Mouse (Mus musculus) lung, postnatal 0 days (tissue): ENCODE measurements around the gene Epo. TPM values are rescaled to one million over a fixed set of nuclear protein-coding genes. Genes with fewer than 3 reads are reported as not detected.
A peak's percentile ranks its signal among the peaks of the same experiment; 100 is the strongest.

ENCODE experiments used
- ATAC-seq: fragments of 200-750 bp; cut with Nextera tagmentation; 2 replicates; pipeline ENCODE4 v1.8.0; 2017; ENCODE audit warnings: moderate library complexity
- DNase-seq: peaks from one replicate; pipeline ENCODE4 v3.0.0-alpha.2; 2016; ENCODE audit warnings: low spot score
- H3K27ac ChIP-seq: fragments of 300-500 bp; sonication (generic); 2 replicates; pipeline ENCODE4 v1.5.1; 2014; ENCODE audit warnings: antibody characterized with exemption, mild to moderate bottlenecking, low read length, mixed read lengths
- H3K27me3 ChIP-seq: fragments of 300-500 bp; sonication (generic); replicated peaks from 2 replicates; pipeline ENCODE4 v1.6.1; 2014; ENCODE audit warnings: low read length, mixed read lengths; ENCODE audit not compliant: insufficient read depth
- H3K36me3 ChIP-seq: fragments of 300-500 bp; sonication (generic); 2 replicates; pipeline ENCODE4 v1.6.1; 2014; ENCODE audit warnings: low read length, mixed read lengths; ENCODE audit not compliant: insufficient read depth
- H3K4me1 ChIP-seq: fragments of 300-500 bp; sonication (generic); 2 replicates; pipeline ENCODE4 v1.6.1; 2014; ENCODE audit warnings: antibody characterized with exemption, low read depth, low read length, mixed read lengths; ENCODE audit not compliant: insufficient read depth
- H3K4me2 ChIP-seq: fragments of 300-500 bp; sonication (generic); replicated peaks from 2 replicates; pipeline ENCODE4 v1.6.1; 2014; ENCODE audit warnings: low read depth, mild to moderate bottlenecking, low read length, moderate library complexity, mixed read lengths
- H3K4me3 ChIP-seq: fragments of 300-500 bp; sonication (generic); 2 replicates; pipeline ENCODE4 v1.5.1; 2014; ENCODE audit warnings: low read depth, low read length
- H3K9ac ChIP-seq: fragments of 300-500 bp; sonication (generic); replicated peaks from 2 replicates; pipeline ENCODE4 v1.6.1; 2014; ENCODE audit warnings: low read depth, mild to moderate bottlenecking
- H3K9me3 ChIP-seq: fragments of 300-500 bp; sonication (generic); 2 replicates; pipeline ENCODE4 v1.6.1; 2016; ENCODE audit warnings: low read length, mixed read lengths
- CTCF ChIP-seq: IDR thresholded peaks from 2 replicates; pipeline ENCODE4 v1.5.1; 2016; ENCODE audit warnings: antibody characterized with exemption, mild to moderate bottlenecking
- EP300 ChIP-seq: IDR thresholded peaks from 2 replicates; pipeline ENCODE4 v1.6.1; 2016; ENCODE audit warnings: antibody characterized with exemption, mild to moderate bottlenecking, control low read depth
- WGBS: fragments of 180-500 bp; shearing (Covaris S2); extraction: QIAGEN DNeasy Blood & Tissue Kit; methylation state at CpG from one replicate; pipeline ENCODE4 v1.1.7; 2014; 5-methylcytosine and 5-hydroxymethylcytosine counted together
- polyA plus RNA-seq: library from polyadenylated mRNA; unstranded; fragments of >200 nt; fragmentation: Nextera tagmentation; extraction: Ambion mirVana; gene quantifications from 2 replicates; pipeline ENCODE4 v1.2.1, GENCODE M21; 2015

Epo gene
- polyA plus RNA-seq, 1 experiment from 2014 or later, result not detected

- TF ChIP-seq EP300 (no peak), CTCF (no peak)
- H3K9ac ChIP-seq, result peak overlapping the region; percentile 92
- WGBS, result 3% methylated on average over 13 of the region's 52 CpGs
- H3K4me1 ChIP-seq, result peaks cover 9% of the 10 kb centered on the region
- peak overlapping the region; percentile 99 for H3K4me3 ChIP-seq
- peak; percentile 81 for DNase-seq
- H3K36me3 ChIP-seq, result no peaks in the 10 kb centered on the region
- no peaks in the 10 kb centered on the region for H3K27me3 ChIP-seq
- H3K9me3 ChIP-seq, result no peaks in the 10 kb centered on the region
- ATAC-seq, result peak; percentile 89
- peak overlapping the region; percentile 88 for H3K4me2 ChIP-seq
- peak overlapping the region; percentile 87 for H3K27ac ChIP-seq
Measured at GRCm38 (mm10) chr5:137510014-137510501, 23.0 kb downstream of the Epo start.

DNA sequence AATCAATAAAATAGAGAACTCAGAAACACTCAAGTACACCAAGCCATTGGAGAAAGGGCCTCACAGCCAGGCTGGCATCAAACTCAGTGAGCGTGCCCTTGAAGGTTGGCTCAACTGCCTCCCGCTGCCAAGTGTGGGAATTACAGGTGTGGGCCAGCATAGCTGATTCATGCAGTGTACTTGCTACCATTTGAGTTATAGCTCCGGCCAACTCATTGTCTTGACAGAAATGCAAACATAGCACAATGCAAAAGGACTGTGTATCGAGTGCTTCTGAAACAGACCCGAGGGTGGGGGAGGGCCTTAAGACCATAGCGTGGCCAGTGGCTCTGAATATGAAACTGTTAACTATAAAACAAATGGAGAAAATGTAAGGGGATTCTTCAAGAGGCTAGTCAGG, 29.0 kb downstream of the Epo start:
- Histone ChIP-seq H3K4me1 (peaks cover 7% of the 10 kb centered on the region; the same call in 1 of the 2 replicates), H3K4me3 (no peak overlapping the region), H3K27ac (no peak overlapping the region), H3K9ac (no peak overlapping the region), H3K9me3 (no peaks in the 10 kb centered on the region), H3K36me3 (no peaks in the 10 kb centered on the region), H3K4me2 (no peak overlapping the region), H3K27me3 (no peaks in the 10 kb centered on the region)
- no peak for ATAC-seq
- DNase-seq, result no peak
- 71% methylated on average over 6 of the region's 6 CpGs for WGBS
- TF ChIP-seq CTCF (peak; percentile 41; the same call in 1 of the 2 replicates), EP300 (no peak)

- WGBS, result under 1% methylated on average over 30 of the region's 30 CpGs
- Histone ChIP-seq H3K36me3 (no peaks in the 10 kb centered on the region), H3K9ac (0 out of 2 replicates have a peak overlapping the region, but pooled peaks have one; percentile 10), H3K4me2 (peak overlapping the region; percentile 49), H3K27me3 (no peaks in the 10 kb centered on the region), H3K4me3 (peak overlapping the region; percentile 72), H3K9me3 (no peaks in the 10 kb centered on the region), H3K4me1 (peaks cover 7% of the 10 kb centered on the region; the same call in 1 of the 2 replicates), H3K27ac (peak overlapping the region; percentile 96)
- DNase-seq, result peak; percentile 98
- ATAC-seq, result peak; percentile 88
- TF ChIP-seq CTCF (peak; percentile 99), EP300 (no peak)
Measured at GRCm38 (mm10) chr5:137502667-137503110, 30.4 kb downstream of the Epo start.

GRCm38 (mm10) chr5:137501709-137502666, 31.1 kb downstream of the Epo start, which contains the start of gene Pop7:
Pop7 (minus strand) TSS chr5:137502518.
- no peaks in the 10 kb centered on the region for H3K36me3 ChIP-seq
- H3K4me2 ChIP-seq, result peak within 1 kb of the TSS; percentile 57
- peak within 1 kb of the TSS; percentile 72 for H3K4me3 ChIP-seq
- DNase-seq (peak; percentile 99), ATAC-seq (peak; percentile 96)
- peak; percentile 85 for TF ChIP-seq EP300
- peak; percentile 78 for TF ChIP-seq CTCF
- H3K27me3 ChIP-seq, result no peaks in the 10 kb centered on the region
- WGBS, result 2% methylated on average over 62 of the region's 64 CpGs
- H3K9me3 ChIP-seq, result no peaks in the 10 kb centered on the region
- H3K27ac ChIP-seq, result peak within 1 kb of the TSS; percentile 96
- H3K4me1 ChIP-seq, result peaks cover 7% of the 10 kb centered on the region; the same call in 1 of the 2 replicates
- peak within 1 kb of the TSS; percentile 62 for H3K9ac ChIP-seq

GRCm38 (mm10) chr5:137500186-137500585, 32.9 kb downstream of the Epo start:
- 86% methylated on average over 7 of the region's 7 CpGs for WGBS
- Histone ChIP-seq H3K36me3 (no peaks in the 10 kb centered on the region), H3K4me2 (no peak overlapping the region), H3K27ac (no peak overlapping the region), H3K4me3 (no peak overlapping the region), H3K4me1 (peaks cover 7% of the 10 kb centered on the region; the same call in 1 of the 2 replicates), H3K9me3 (no peaks in the 10 kb centered on the region), H3K9ac (no peak overlapping the region), H3K27me3 (no peaks in the 10 kb centered on the region)
- ATAC-seq (no peak), DNase-seq (no peak)
- TF ChIP-seq CTCF, result no peak
- no peak for TF ChIP-seq EP300

DNA sequence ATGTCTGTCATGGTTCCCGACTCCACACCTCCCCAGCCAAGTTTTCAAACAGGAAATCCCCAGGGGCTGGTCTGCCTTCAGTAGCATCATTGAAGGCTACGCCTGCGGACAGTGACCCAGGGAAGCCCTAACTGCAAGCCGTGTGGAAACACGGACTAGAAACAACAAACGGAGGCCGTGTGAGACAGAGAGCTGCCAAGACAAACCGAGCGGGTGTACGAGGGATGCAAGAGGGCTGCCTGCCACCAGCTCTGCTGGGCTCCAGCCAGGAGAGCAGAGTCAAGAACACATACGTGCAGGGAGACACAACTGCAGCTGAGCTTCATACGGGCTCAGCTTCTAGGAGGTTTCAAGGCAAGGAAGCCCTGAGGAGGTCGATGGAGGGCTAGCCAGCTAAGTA, 39.2 kb downstream of the Epo start:
- no peak overlapping the region for H3K9ac ChIP-seq

More for the DNA sequence above, 39.2 kb downstream of the Epo start:
- no peaks in the 10 kb centered on the region for H3K4me1 ChIP-seq
- H3K4me3 ChIP-seq, result no peak overlapping the region
- no peak overlapping the region for H3K27ac ChIP-seq
- DNase-seq (peak; percentile 51), ATAC-seq (peak; percentile 68)
- no peaks in the 10 kb centered on the region for H3K27me3 ChIP-seq
- H3K36me3 ChIP-seq, result no peaks in the 10 kb centered on the region
- no peak for TF ChIP-seq EP300
- TF ChIP-seq CTCF, result no peak
- WGBS, result 41% methylated on average over 13 of the region's 13 CpGs
- H3K9me3 ChIP-seq, result no peaks in the 10 kb centered on the region
- H3K4me2 ChIP-seq, result no peak overlapping the region
